Mouse (Mus musculus): ENCODE measurements around the gene Psmd3. TPM values are rescaled to one million over a fixed set of nuclear protein-coding genes. Genes with fewer than 3 reads are reported as not detected.
"Not testable (repeated sequence)": the region's sequence is repeated elsewhere in the genome, so short reads cannot be mapped to it uniquely, and the experiment has no call there.

The Psmd3 gene
- polyA plus RNA-seq, 1 experiment from 2014 or later, result 166 TPM

DNA sequence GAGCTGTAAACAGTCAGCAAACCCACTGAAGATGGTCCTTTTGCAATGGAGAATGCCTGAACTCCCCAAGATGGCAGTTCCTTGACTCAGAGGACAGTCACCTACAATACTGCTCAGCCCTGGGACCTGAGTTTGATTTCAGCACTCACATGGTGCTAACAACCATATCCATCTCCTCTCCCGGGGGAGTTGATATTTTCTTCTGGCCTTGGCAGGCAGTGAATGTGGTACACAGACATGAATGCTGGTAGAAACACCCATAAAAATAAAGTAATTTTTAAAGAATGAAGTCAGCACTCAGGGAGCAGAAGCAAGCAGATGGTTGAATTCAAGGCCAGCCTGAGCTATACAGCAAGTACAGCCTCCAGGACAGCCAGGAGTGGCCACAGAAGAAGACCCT is 53.8 kb downstream of the Psmd3 start:
- Histone ChIP-seq H3K27me3 (ENCODE audit: control insufficient read depth, insufficient read depth, low read length) (no peaks in the 10 kb centered on the region), H3K9ac (ENCODE audit: low read length) (no peak overlapping the region), H3K4me2 (ENCODE audit: low read depth, low read length) (no peak overlapping the region), H3K27ac (ENCODE audit: low read length) (no peak overlapping the region), H3K9me3 (replicated peaks; ENCODE audit: control insufficient read depth, low read length) (peaks cover 5% of the 10 kb centered on the region), H3K4me1 (ENCODE audit: control insufficient read depth, insufficient read depth, low read length) (peaks cover 14% of the 10 kb centered on the region), H3K36me3 (ENCODE audit: control insufficient read depth, insufficient read depth) (0 out of 2 replicates have a peak, but pooled peaks cover 3% of the 10 kb centered on the region), H3K4me3 (ENCODE audit: low read length) (no peak overlapping the region)
- WGBS, result 74% methylated on average over 1 of the region's 1 CpGs
- ATAC-seq (replicated peaks; ENCODE audit: extremely low read depth, insufficient read depth, low FRiP score), result no peak

DNA sequence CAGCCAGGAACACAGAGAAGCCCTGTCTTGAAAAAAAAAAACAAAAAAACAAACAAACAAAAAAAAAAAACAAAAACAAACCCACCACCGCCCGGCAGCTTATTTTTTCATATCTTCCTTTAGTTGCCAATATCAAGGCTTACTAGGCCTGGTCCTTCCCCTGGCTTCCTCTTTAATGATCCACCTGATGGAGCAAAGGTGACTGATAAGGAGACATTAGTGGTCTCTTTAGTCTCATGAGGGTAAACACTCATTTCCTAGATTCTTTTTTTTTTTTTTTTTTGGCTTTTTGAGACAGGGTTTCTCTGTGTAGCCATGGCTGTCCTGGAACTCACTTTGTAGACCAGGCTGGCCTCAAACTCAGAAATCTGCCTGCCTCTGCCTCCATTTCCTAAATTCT is 54.9 kb downstream of the Psmd3 start:
- H3K27me3 ChIP-seq (ENCODE audit: control insufficient read depth, insufficient read depth, low read length); H3K4me2 ChIP-seq (ENCODE audit: low read depth, low read length); H3K9me3 ChIP-seq (replicated peaks; ENCODE audit: control insufficient read depth, low read length); H3K27ac ChIP-seq (ENCODE audit: low read length); ATAC-seq (replicated peaks; ENCODE audit: extremely low read depth, insufficient read depth, low FRiP score); H3K4me3 ChIP-seq (ENCODE audit: low read length); H3K36me3 ChIP-seq (ENCODE audit: control insufficient read depth, insufficient read depth); H3K9ac ChIP-seq (ENCODE audit: low read length): not testable (repeated sequence)
- H3K4me1 ChIP-seq (ENCODE audit: control insufficient read depth, insufficient read depth, low read length), result peaks cover 14% of the 10 kb centered on the region
- 88% methylated on average over 2 of the region's 2 CpGs for WGBS

DNA sequence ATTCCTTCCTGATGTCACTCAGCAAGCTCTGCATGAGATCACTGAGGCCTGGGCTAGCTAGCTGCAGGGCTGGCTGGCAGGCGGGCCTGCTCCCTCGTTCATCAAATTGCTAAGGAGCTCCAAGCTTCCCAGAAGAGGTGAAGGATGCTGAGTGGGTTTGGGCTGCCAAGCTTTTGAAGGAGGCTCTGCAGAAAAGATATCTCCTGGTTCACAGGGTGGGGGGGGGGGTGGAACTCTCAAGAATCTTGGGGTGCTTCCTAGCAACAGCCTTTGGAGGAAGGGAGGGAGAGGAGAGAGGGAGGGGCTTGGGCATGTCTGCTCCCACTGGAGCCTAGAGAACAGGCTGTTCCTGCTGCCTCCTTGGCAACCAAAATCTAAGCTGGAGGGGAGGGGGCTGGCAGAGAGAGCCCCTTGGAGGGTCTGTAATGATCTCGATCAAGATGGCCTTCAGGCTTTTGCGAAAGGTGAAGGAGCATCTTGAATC is 56.1 kb downstream of the Psmd3 start:
- Histone ChIP-seq H3K27me3 (ENCODE audit: control insufficient read depth, insufficient read depth, low read length) (no peaks in the 10 kb centered on the region), H3K9ac (ENCODE audit: low read length) (no peak overlapping the region), H3K4me1 (ENCODE audit: control insufficient read depth, insufficient read depth, low read length) (peaks cover 21% of the 10 kb centered on the region), H3K4me2 (ENCODE audit: low read depth, low read length) (no peak overlapping the region), H3K27ac (ENCODE audit: low read length) (no peak overlapping the region), H3K9me3 (replicated peaks; ENCODE audit: control insufficient read depth, low read length) (peaks cover 5% of the 10 kb centered on the region), H3K4me3 (ENCODE audit: low read length) (no peak overlapping the region), H3K36me3 (ENCODE audit: control insufficient read depth, insufficient read depth) (0 out of 2 replicates have a peak, but pooled peaks cover 3% of the 10 kb centered on the region)
- no peak for ATAC-seq (replicated peaks; ENCODE audit: extremely low read depth, insufficient read depth, low FRiP score)
- WGBS, result 53% methylated on average over 4 of the region's 4 CpGs

DNA sequence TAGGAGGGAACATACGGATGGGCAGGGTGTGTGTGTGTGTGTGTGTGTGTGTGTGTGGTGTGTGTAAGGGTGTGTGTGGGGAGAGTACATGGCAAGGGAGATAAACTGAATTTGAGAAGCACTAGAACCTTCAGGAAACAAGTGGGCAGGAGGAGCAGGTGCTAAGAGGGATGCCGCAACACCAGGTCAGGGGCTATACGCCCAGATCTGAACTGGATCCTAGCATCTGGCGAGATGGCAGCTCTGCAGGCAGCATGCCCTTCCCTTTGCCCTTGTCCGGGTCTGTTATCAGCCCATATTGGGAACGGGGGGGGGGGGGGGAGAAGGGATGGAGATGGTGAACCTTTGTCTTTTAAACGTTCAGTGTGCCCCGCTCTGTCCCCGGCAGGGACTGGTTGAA is 56.6 kb downstream of the Psmd3 start:
- H3K4me1 ChIP-seq (ENCODE audit: control insufficient read depth, insufficient read depth, low read length), result peaks cover 25% of the 10 kb centered on the region
- no peak overlapping the region for H3K9ac ChIP-seq (ENCODE audit: low read length)
- H3K36me3 ChIP-seq (ENCODE audit: control insufficient read depth, insufficient read depth), result 0 out of 2 replicates have a peak, but pooled peaks cover 3% of the 10 kb centered on the region
- H3K27ac ChIP-seq (ENCODE audit: low read length), result no peak overlapping the region; the same call in 1 of the 2 replicates
- no peak overlapping the region for H3K4me3 ChIP-seq (ENCODE audit: low read length)
- WGBS, result 69% methylated on average over 7 of the region's 9 CpGs
- peaks cover 5% of the 10 kb centered on the region for H3K9me3 ChIP-seq (replicated peaks; ENCODE audit: control insufficient read depth, low read length)
- H3K27me3 ChIP-seq (ENCODE audit: control insufficient read depth, insufficient read depth, low read length), result no peaks in the 10 kb centered on the region
- ATAC-seq (replicated peaks; ENCODE audit: extremely low read depth, insufficient read depth, low FRiP score), result no peak
- H3K4me2 ChIP-seq (ENCODE audit: low read depth, low read length), result no peak overlapping the region

DNA sequence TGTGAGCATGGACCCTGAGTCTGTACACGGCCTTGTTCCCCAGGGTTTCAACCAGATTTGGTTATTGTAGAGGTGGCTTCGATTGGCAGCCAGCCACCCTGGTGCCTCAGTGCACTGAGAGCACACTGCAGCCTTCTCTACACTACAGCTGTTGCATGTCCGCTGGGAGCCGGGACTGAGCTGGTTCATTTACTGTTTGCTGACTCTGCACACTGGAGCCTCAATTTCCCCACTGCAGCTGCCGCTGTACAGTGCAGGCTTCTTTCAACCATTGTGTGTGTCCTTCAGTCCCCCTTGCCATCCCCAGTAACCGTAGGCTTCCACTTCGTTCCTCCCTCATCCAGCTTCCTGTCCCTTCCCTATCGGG is 57.7 kb downstream of the Psmd3 start:
- no peaks in the 10 kb centered on the region for H3K27me3 ChIP-seq (ENCODE audit: control insufficient read depth, insufficient read depth, low read length)
- peak overlapping the region; percentile 68 for H3K4me3 ChIP-seq (ENCODE audit: low read length)
- H3K36me3 ChIP-seq (ENCODE audit: control insufficient read depth, insufficient read depth), result no peaks in the 10 kb centered on the region
- peak overlapping the region; percentile 96 for H3K27ac ChIP-seq (ENCODE audit: low read length)
- H3K9ac ChIP-seq (ENCODE audit: low read length), result peak overlapping the region; percentile 92
- H3K9me3 ChIP-seq (replicated peaks; ENCODE audit: control insufficient read depth, low read length), result no peaks in the 10 kb centered on the region
- no peak for ATAC-seq (replicated peaks; ENCODE audit: extremely low read depth, insufficient read depth, low FRiP score)
- peaks cover 36% of the 10 kb centered on the region for H3K4me1 ChIP-seq (ENCODE audit: control insufficient read depth, insufficient read depth, low read length)
- peak overlapping the region; percentile 92 for H3K4me2 ChIP-seq (ENCODE audit: low read depth, low read length)
- WGBS, result 10% methylated on average over 8 of the region's 8 CpGs

DNA sequence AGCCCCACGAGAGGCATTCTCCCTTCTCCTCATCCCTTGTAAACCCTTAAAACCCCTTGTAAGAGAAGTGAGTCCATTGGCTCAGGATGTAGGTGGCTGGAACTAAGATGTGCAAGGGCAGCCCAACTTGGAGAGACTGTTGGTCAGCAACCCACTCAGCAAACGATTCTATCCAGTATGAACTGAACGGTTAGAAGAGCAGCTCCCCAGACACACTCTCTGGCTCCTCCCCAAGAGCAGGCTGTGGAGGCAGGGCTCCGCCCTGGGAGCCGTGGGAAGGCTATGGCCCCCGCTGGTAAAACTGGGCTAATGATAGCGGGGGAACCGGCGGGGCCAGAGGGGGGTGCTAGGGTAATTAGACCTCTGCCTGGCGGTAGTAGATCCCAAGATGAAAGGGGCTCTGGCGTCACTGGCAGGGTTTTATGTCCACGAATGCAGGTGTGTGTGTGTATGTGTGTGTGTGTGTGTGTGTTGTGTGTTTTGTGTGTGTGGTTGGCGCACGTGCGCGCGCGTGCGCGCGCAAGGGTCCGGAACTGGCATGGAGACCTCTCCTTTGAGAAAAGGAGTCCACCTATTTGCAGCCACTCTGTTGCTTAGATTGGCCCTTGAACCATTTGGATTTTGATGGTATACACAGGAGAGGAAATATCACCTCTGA is 58.2 kb downstream of the Psmd3 start, which contains the start of gene Thra:
Gene Thra (plus strand): TSS at position 246 of the 658 bp plus-strand sequence.
- under 1% methylated on average over 22 of the region's 22 CpGs for WGBS

DNA sequence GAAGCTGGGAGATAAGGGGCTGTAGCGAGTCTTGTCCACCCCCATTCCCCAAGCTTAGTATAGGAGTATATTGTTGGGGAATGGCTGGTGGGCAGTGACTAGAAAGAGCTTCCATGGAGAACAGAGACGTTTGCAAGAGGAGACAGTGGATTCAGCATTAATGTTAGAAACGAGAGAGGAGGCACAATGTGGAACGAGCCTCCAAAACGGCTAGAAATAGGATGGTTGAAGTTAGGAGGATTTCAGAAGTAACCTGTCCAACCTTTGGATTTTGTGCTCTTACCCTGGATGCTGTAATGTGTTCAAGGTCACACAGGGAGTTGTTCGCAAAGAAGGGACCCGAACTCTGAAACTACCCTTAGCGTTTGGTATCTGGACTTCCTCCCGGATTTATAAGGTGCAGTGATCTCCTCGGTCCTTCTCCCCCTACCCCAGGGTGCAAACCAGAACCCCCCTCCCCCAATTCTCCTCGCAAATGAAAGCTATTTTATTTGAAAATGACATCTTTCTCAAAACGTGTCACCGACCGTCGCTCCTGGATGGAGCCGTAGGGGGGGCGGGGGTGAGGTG is 58.8 kb downstream of the Psmd3 start:
- Histone ChIP-seq H3K9me3 (replicated peaks; ENCODE audit: control insufficient read depth, low read length) (no peaks in the 10 kb centered on the region), H3K4me3 (ENCODE audit: low read length) (peak overlapping the region; percentile 68), H3K27me3 (ENCODE audit: control insufficient read depth, insufficient read depth, low read length) (no peaks in the 10 kb centered on the region), H3K4me1 (ENCODE audit: control insufficient read depth, insufficient read depth, low read length) (peaks cover 47% of the 10 kb centered on the region), H3K4me2 (ENCODE audit: low read depth, low read length) (peak overlapping the region; percentile 92), H3K36me3 (ENCODE audit: control insufficient read depth, insufficient read depth) (no peaks in the 10 kb centered on the region), H3K27ac (ENCODE audit: low read length) (peak overlapping the region; percentile 96), H3K9ac (ENCODE audit: low read length) (peak overlapping the region; percentile 92)
- WGBS, result 0% methylated on average over 17 of the region's 17 CpGs
- ATAC-seq (replicated peaks; ENCODE audit: extremely low read depth, insufficient read depth, low FRiP score), result no peak; the same call in 1 of the 2 replicates

More for the DNA sequence above, 58.2 kb downstream of the Psmd3 start, which contains the start of gene Thra:
- H3K9ac ChIP-seq (ENCODE audit: low read length), result peak within 1 kb of the TSS; percentile 92
- H3K9me3 ChIP-seq (replicated peaks; ENCODE audit: control insufficient read depth, low read length), result no peaks in the 10 kb centered on the region
- peak within 1 kb of the TSS; percentile 68 for H3K4me3 ChIP-seq (ENCODE audit: low read length)
- no peaks in the 10 kb centered on the region for H3K36me3 ChIP-seq (ENCODE audit: control insufficient read depth, insufficient read depth)
- peak within 1 kb of the TSS; percentile 96 for H3K27ac ChIP-seq (ENCODE audit: low read length)
- ATAC-seq (replicated peaks; ENCODE audit: extremely low read depth, insufficient read depth, low FRiP score), result peak; percentile 62
- H3K4me2 ChIP-seq (ENCODE audit: low read depth, low read length), result peak within 1 kb of the TSS; percentile 92
- peaks cover 41% of the 10 kb centered on the region for H3K4me1 ChIP-seq (ENCODE audit: control insufficient read depth, insufficient read depth, low read length)
- no peaks in the 10 kb centered on the region for H3K27me3 ChIP-seq (ENCODE audit: control insufficient read depth, insufficient read depth, low read length)

DNA sequence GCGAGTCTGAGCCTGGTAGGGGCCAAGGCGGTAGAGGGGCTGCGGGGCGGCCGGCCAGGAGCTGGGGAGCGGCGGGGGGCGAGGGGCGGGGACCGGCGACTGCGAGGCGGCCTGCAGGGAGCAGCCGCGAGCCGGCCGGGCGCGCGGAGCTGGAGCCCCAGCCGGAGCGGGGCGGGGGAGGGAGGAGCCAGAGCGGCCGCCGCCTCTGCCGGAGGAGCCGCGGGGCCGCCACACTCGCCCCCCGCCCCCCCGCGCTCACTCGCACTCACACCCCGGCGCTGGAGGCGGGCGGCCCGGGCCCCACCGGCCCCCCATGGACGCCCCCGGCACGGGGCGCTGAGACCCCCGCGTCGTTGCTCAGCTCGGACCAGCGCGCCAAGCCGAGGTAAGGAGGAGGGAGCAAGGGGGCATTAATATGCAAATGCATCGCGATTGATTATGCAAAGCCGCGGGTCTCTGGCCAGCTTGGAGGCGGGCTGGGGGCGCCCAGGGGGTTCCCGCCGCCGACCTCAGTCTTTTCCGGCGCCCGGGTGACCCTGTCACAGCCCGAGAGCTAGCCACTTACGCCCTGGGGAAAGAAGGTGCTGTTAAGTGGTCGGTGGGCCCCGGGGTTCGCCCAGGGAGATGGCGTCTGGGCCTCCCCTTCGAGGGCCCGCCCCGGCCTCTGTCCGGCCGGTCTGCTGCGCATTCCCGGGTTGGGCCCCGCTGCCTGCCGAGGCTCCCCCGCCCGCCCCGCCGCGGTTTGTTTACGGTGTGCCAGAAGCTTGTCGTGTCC is 59.5 kb downstream of the Psmd3 start:
- no peaks in the 10 kb centered on the region for H3K36me3 ChIP-seq (ENCODE audit: control insufficient read depth, insufficient read depth)
- peak; percentile 77 for ATAC-seq (replicated peaks; ENCODE audit: extremely low read depth, insufficient read depth, low FRiP score)
- H3K4me1 ChIP-seq (ENCODE audit: control insufficient read depth, insufficient read depth, low read length), result peaks cover 54% of the 10 kb centered on the region
- peak overlapping the region; percentile 96 for H3K27ac ChIP-seq (ENCODE audit: low read length)
- H3K9ac ChIP-seq (ENCODE audit: low read length), result peak overlapping the region; percentile 92
- no peaks in the 10 kb centered on the region for H3K27me3 ChIP-seq (ENCODE audit: control insufficient read depth, insufficient read depth, low read length)
- peak overlapping the region; percentile 68 for H3K4me3 ChIP-seq (ENCODE audit: low read length)
- H3K9me3 ChIP-seq (replicated peaks; ENCODE audit: control insufficient read depth, low read length), result no peaks in the 10 kb centered on the region
- H3K4me2 ChIP-seq (ENCODE audit: low read depth, low read length), result peak overlapping the region; percentile 92
- under 1% methylated on average over 82 of the region's 86 CpGs for whole genome bisulfite sequencing
